Mouse (Mus musculus) natural killer cell, adult 2 months (primary cell): ENCODE measurements at regions not wholly inside any gene's neighbourhood (a gene's known extent, or its start where the extent isn't known, plus 50 kb on each side); places are given as distances from the start of the nearest gene placed in this dataset.
"Not testable (repeated sequence)": the region's sequence is repeated elsewhere in the genome, so short reads cannot be mapped to it uniquely, and the experiment has no call there.

Source experiments
- DNase-seq, 2 experiments: peaks; one replicate each; pipeline ENCODE4 v3.0.0; 2022; ENCODE audit warnings: low spot score in 2 of 2

DNA sequence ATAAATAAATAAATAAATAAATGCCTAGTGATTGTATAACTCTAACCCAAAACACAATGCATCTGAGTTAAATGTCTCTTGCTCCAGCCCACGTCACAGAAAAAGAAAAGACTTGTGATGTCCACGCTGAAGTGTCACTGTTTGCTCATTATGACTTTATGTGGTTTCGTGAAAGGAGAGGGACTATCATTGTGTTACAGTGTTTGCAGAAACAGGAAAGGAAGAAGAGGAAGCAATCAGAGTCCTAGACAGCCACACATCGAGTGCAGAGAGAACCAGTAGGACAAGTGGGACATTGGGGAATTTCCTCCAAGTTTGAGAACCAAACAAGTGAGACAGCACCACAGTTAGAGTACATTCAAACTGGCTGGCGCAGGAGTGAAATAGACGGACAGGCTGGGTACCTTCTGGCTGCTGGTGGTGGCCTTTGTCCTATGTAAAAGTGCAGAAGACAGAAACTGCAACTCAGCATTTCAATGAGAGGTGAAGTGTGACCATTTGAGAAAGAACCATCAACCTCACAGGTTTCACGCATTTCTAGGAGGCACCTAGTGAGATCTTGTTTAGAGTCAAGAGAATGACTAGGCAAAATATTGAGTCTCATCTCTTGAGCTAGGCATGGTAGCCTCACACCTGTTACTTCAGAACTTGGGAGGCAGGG, 59.6 kb downstream of the Fasl start:
- DNase-seq = peak; percentile 37 to 46

DNA sequence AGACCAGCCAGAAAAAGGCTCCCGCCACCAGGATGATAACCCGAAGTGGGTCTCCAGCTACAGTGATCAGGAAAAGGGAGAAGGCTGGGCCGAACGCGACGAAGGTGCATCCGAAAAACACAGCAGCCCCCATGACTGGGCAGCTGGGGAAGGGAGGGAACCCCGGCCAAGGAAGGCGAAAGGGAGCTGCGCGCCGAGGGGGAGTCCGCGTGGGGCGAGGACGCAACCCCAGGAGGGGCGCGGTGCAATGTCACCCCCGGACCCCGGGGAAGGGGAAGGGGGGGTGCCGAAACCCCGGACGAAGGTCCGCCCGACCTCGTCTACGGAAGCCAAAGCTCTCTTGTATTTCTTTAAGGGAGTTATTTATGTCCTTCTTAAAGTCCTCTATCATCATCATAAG, 60.9 kb downstream of the Fasl start:
- not testable (repeated sequence) for DNase-seq

DNA sequence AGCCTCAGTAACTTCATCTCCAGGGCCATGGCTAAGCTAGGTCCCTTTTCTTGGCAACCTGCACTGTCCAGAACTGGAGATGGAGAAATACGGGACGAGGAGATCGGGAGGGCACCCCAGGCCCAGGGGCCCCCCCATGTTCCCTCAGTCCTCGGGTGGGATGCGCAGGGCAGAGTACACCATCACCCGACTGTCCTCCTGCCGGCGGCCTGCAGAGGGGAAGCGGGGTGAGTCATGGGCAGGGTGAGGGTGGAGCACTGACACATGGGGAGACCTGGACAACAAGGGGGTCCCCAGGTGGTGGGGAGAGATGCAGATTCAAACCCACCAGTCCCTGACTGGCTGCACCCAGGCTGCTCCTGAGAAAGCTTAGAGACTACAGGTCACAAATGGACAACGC, 62.2 kb downstream of the Fasl start:
- not testable (repeated sequence) for DNase-seq

DNA sequence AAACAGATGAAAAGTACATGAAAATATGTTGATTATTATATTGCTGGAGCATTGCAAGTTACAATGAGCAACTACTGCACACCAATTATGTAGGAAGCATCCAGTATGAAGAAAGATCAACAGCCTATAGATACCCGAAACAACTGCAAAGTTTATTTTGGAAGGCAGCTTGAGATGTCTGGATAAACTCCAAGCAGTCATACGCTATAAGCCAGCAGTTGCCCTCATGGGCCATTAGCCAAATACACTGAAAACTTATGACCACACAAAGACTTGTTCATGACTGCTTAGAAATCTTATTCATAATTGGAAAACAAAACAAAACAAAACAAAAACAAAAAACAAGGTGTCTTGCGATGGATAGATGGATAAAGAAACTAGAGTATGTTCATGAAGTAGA, 68.4 kb downstream of the Fasl start:
- DNase-seq = no peak

DNA sequence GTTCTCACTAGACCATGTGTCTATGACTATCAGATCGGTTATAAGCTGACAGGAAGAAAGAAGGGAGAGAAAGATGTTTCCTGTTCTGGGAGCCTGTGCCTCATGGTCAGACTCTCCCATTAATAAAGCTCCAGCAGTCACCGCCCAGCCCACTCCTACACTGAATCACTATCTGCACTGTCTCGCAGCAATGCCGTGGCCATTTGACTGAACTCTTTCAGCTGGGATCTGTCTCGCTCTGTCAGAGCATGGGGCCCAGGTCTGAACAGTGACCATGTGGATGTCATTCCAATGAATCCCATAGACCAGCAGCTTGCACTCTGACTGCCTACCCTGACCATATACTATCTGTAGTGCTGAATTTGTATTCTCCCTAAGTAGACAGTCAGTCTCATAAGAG, 70.0 kb downstream of the Fasl start:
- no peak for DNase-seq

DNA sequence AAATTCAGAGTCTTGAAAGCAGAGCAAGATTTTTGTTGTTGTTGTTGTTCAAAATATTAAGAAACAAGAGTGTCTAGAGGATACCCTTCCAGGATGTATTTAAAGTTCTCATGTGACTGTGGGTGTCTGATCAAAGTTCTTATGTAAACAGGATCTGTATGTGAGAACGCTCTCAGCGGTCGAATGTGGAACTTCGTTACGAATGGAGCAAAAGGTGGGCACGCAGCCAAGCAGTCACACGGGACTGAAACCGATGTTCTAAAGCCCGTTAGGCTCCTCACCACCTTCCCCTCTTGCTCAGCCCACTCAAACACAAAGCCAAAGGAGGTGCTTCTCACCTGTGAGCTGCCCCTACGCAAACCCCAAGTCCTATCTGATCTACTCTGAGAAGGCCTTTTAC, 75.4 kb downstream of the Fasl start:
- DNase-seq = peak; percentile 82 to 83

DNA sequence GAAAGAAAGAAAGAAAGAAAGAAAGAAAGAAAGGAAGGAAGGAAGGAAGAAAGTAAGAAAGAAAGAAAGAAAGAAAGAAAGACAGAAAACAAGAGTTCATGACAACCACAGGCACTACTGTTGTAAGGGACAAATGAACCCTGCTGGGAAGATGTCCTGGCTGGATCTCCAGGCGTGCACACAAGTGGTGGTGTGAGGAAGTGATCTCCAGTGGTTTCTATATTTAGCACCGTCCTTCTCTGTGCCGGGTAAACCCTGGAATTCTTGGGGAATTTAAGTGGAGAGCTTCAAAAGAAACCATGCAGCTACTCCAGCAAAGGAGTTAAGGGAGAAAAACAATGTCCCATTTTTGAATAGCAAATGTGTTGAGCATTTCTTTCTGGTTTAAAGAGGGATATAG, 76.0 kb downstream of the Fasl start:
- no peak for DNase-seq

DNA sequence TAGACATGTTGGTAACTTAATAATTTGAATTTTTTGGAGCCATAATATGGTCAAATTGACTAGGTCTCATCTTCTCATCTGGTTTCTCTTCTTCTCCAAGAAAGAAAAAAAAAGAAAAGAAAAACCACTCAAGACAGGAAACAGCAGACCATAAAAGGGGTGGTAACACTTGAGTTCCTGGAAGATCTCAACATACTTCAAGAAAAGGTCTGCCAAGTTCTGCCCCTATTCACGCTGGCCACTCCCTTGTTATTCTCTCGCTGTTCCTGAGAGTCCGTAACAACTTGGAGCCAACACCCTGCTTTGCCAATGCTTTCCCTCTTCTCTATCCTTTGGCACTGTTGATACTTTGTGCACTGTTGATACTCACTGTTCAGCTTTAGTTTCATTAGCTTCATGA, 81.2 kb downstream of the Fasl start:
- DNase-seq = peak in 1 of 2 experiments; percentile 44

DNA sequence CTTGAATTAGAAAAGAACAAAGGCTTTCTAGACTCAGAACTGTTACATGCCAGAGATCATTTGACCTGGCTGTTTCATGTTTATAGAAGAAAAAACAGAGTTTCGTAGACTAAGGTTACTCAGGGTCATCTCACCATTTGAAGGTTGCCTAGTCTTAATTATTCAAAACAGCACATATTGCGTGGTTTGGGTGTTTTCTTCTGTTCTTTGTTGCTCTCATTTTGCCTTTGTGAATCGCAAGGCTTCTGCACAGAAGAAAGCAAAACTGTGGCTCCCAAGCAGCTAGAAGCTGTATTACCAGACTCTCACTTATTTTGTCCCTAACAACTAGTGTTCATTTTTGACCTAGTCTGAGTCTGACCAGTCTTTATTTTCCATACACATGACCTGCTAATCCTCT, 83.3 kb downstream of the Fasl start:
- DNase-seq = peak in 1 of 2 experiments; percentile 24

DNA sequence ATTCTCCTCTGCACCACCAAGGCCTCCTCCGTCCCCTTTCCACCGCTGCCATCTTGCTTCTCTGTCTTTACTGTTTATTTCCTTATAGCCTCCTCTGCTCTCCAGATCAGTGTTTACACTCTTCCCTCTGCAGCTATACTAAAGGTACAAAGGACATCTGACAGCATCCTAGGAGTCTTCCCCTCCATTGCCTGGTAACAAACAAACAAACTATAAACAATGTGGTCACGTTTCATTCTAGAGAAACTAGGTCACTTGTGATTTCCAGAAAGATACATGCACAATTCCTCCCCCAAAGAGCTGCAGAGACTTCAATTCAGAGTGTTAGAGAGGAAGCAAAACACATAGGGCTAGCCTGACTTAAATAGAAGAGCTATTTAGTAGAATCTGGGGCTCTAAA, 83.8 kb downstream of the Fasl start:
- DNase-seq = peak in 1 of 2 experiments; percentile 31

DNA sequence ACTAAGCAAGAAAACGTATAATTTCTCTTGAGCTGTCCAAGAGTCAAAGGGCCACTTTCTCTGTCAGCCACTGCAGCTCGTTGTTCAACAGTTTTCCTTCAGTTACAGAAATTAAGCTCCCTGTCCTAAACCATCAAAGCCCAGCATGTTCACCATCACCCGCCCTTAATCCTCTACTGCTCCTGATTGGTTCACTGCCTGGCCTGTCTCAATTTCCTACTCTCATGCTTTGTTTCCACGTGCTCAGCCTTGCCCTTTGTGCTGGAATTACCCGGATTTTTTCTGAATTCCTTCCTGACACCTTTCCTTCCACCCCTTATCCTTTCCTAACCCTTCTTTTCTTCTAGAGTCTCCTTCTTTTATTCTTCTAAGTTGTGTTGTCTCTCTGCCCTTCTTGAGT, 92.4 kb downstream of the Fasl start:
- DNase-seq = no peak

DNA sequence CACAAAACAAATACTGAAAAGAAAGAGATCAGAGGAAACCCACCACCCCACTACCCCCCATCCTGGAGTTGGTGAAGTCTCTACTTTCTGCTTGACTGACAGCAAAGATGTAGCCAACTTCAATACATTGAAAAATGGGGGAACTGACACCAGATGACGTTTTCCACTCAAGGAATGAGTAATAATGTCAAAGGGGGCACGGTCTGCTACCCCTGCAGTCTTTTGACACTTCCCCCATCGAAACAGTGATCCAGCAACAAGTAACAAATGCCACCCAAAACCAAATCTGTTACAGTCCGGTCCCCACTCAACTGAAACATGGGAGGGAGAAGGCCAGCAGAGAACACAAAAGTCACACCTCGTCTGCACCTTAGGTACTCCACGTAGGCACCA, 94.5 kb downstream of the Fasl start:
- peak in 1 of 2 experiments; percentile 29 for DNase-seq

DNA sequence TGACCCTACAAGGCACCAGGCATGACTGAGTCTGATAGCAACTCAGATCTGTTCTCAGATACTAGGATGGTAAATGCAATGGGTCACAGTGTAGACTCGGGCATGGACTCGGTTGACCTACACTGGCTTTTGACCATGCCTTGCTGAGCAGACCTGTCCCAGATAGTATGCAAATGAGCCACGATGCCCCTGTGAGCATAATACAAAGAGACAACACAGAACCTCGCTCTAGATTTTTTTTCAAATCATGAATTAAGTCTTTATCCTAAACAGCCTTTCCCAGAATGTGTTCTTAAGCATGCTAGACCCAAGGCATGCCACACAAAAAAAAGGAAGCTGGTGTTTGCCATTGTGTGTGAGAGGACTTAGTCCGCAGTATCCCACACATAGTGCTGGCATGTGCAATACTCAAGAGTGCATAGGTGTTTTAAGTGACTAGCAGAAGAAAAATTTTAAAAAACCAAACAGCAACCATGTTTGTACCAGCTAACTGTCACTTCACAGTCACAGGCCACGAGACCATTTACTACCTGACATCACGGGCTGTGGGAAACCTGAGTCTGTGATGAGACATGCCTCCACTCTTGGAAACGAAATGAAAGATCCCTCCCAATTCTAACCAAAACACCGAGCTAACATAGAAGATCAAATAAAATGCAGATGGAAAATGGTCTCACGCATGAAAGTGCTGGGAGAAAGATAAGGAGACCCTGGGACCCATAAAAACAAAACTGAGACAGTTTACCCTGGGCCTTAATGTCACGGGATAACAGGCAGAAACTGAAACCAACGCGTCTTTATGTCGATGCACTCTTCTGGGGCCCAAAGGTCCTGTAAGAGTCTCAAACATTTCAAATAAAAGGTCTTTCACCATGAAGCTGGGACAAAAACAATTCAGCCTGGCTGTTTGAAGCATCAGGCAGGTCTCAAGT, 95.2 kb downstream of the Fasl start:
- peak in 1 of 2 experiments; percentile 12 for DNase-seq

DNA sequence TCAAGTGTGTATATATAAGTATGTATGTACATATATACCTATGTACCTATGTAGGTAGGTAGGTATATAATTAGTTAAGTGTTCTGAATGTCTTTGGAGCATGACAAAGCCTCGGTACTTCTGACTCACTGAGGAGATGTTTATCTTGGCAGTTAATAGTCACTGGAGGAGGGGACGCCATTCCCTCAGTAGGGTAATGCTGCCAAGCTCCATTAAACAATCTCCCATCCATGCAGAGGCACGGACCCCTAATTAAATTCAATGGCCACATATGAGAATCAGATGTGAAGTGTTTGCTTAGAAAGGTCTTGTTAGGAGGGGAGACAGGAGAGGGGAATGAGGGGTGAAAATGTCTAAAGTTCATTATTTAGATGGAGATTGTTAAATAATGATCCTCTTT, 99.3 kb downstream of the Fasl start:
- DNase-seq = no peak

DNA sequence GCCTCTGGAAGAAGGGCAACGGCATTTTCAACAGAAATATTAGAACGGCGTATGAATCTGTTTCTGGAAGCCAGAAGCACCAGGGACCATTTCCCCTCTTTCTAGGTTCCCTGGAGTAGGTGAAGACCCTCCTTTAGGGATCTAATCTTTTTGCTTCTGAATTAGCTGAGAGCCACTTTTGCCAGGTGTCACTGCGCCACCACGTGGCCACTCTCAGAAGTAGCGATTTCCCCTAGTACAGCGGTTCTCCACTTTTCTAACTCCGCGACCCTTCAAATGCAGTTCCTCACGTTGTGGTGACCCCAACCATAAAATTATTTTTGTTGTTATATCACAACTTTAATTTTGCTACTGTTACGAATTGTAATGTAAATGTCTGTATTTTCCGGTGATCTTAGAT, 100.7 kb downstream of the Fasl start:
- DNase-seq = peak; percentile 41 to 64

DNA sequence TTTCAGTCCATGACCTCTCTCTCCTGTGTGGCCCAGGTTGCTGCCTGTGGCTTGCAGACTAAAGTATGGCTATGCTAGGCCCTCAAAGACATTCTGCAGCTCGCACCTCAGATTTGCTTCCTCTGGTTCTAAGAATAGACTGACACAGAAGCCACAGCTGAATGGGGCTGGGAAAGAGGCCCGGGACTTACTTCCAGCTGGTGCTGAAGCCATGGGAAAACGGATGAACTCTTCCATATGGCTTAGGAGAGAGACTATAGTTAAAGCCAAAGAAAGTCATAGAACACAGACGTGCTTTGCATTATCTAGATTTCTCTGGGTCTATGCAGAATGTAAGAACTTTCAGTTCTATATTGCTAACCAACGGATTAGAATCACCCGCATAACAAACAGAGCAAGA, 107.7 kb downstream of the Fasl start:
- DNase-seq = no peak

DNA sequence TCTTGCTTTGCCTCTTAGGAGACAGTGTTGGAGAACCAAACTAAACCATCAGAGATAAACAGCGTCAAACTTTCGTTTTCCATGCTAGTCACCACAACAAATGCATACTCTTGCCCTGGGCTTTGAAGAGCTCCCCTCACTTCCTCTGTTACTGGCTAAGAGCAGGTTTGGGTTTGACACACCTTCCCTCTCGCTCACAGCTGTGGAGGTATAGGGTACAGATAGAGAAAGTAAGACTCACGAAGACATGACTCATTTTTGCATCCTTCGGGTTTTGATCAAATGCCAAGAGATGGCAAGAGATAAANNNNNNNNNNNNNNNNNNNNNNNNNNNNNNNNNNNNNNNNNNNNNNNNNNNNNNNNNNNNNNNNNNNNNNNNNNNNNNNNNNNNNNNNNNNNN, 117.4 kb downstream of the Fasl start:
- DNase-seq = peak; percentile 70 to 81

DNA sequence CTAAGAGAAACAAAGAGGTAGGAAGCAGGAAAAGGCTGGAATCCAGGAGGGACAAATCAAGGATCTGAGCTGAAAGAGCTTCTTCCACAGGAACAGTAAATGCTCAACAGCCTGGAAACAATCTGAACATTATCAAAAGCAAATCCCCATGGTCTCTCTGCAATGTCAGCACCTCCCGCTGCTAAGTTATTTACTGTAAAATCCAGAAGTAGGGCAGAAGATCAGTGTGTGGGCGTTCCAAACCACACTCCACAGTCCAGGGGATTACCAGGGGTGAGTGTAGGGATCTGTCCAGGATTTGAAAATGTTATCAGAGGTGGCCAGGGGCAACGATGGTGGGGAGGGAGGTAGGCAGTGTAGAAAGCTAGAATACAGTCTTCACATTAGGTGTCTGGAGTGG, 124.0 kb downstream of the Fasl start:
- no peak for DNase-seq

DNA sequence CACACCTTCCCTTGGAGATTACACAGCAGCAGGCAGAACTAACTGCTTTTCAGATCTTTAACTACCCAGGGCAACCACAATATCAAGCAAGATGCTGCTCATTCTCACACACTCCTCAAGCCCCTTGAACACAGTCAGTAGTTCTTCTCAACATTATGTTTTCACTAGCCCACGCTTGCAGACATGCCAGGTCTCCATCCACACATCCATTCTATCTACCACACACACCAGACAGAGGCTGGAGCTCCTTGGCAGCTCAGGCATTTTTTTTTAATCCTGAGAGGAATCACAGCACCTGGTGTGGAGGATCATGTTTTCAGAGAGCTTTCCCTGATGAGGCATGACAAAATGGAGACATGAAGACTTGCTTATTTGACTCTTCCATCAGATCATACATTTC, 124.9 kb downstream of the Fasl start:
- DNase-seq = no peak

DNA sequence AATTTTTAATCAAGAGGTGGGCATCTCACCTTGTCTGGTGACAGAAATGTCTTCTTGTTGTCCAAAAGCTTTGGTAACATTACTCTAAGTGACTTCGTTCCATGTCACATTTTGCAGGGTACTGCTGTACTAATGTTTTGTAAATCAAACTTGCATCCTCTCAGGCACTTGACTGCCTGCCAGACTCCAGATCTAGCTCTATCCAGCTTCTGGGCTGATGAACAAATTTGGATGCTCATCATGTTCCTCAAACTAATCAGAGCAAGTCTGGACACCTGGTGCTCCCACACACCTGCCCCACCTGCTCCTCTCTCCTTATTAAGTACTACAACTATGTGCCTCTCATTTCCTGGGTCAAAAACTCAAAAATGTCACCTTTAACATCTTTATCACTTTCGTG, 126.1 kb downstream of the Fasl start:
- DNase-seq = no peak

DNA sequence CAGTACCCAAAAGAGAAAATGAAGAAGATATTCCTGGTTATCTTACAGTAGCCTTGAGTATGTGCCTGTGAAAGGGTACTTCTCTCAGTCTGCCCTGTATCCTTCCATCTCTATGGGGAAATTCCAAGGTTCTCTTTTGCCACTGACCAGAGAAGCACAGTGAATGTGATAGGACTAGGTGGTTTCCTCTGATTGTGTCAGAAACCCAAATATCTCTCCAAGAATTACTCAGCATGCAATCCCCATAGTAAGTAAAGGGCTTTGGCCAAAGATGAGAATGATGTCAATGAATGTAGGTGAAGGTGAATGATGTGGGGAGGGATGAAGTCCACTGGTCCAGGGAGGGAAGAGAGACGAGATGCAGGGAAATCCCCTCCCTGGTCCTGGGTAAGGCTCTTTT, 130.8 kb downstream of the Fasl start:
- no peak for DNase-seq

DNA sequence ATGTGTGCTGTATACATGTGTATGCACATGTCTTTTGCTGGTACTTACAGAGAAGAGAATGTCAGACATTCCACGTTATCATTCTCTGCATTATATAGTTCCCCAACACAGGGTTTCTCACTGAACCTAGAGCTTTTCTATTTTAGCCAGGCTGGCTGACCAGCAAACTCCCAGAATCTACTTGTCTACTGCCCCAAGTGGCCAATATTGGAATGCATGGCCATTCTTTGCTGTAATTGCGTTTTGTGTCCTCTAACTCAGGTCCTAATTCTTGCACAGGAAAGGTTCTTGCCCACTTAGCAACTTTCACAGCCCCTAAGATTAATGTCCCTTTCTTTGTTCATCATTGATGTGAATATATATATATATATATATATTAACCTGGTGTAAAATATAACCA, 138.9 kb downstream of the Fasl start:
- no peak for DNase-seq

DNA sequence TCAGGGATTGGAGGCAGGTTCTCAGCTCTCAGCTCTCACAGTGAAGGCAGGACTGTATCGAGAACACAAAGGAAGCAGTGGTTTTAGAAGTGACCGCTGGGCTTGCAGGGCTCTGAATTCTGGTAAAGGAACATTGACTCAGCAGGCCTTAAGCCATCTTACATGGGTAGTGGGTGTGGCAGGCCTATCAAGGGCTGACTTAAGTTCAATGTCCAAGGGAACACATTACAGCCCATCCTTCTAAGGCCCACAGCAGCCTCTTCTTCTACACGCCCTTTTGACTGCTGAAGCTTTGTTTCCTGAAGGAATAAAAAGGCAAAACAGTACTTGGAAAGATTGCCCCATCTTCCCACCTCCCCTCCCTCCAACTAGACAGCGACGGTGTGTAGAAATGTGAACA, 137.6 kb downstream of the Tnfsf18 start:
- DNase-seq = peak; percentile 10 to 16
